Mouse (Mus musculus): Measurements from ENCODE around the gene Fem1b.

GRCm38 (mm10) chr9:62777461-62777860, 34.3 kb downstream of the Fem1b start:
- no peak for TF ChIP-seq POLR2A (IDR thresholded peaks at IDR 0.05; ENCODE audit: insufficient read depth, low read depth, low read length)
- TF ChIP-seq CTCF (IDR thresholded peaks at IDR 0.05), result peak; percentile 97; the same call in 1 of the 2 replicates
- 0 out of 2 replicates have a peak, but pooled peaks have one; percentile 36 for TF ChIP-seq EP300 (IDR thresholded peaks at IDR 0.05; ENCODE audit: insufficient read depth, low read depth, low read length)

Measured in heart, adult 2 months (tissue).